Mouse (Mus musculus) ES-CJ7 (cell line): ENCODE data around the gene Fastk.

Experiments used
- DNase-seq: peaks from one replicate; pipeline ENCODE4 v3.0.0; 2011; ENCODE audit warnings: low read depth, low spot score

The Fastk gene

GRCm38 (mm10) chr5:24444746-24445427 is at the start of gene Fastk:
TSS of gene Fastk (minus strand) at chr5:24445287.
- peak; percentile 89 for DNase-seq

GRCm38 (mm10) chr5:24492546-24493285 is 47.6 kb upstream of the Fastk start:
- DNase-seq = no peak

GRCm38 (mm10) chr5:24490413-24490920 is 45.4 kb upstream of the Fastk start:
- no peak for DNase-seq

GRCm38 (mm10) chr5:24486738-24487137 is 41.7 kb upstream of the Fastk start:
- DNase-seq = no peak

GRCm38 (mm10) chr5:24486097-24486496 is 41.0 kb upstream of the Fastk start:
- DNase-seq = peak; percentile 87

- peak; percentile 82 for DNase-seq
Measured at GRCm38 (mm10) chr5:24484963-24485362, 39.9 kb upstream of the Fastk start.

GRCm38 (mm10) chr5:24483326-24483725 is 38.2 kb upstream of the Fastk start:
- peak; percentile 91 for DNase-seq

GRCm38 (mm10) chr5:24482247-24483079 is 37.4 kb upstream of the Fastk start:
- peak; percentile 42 for DNase-seq

GRCm38 (mm10) chr5:24481647-24482046 is 36.6 kb upstream of the Fastk start:
- DNase-seq = peak; percentile 89

- no peak for DNase-seq
Measured at GRCm38 (mm10) chr5:24477909-24478308, 32.8 kb upstream of the Fastk start.

GRCm38 (mm10) chr5:24475476-24476241 is 30.6 kb upstream of the Fastk start:
- DNase-seq = no peak

- DNase-seq = no peak
Measured at GRCm38 (mm10) chr5:24474723-24475261, 29.7 kb upstream of the Fastk start.

- no peak for DNase-seq
Measured at GRCm38 (mm10) chr5:24474025-24474722, 29.1 kb upstream of the Fastk start.

- DNase-seq = peak; percentile 84
Measured at GRCm38 (mm10) chr5:24472884-24473619, 28.0 kb upstream of the Fastk start.

- peak; percentile 78 for DNase-seq
Measured at GRCm38 (mm10) chr5:24470600-24470999, 25.5 kb upstream of the Fastk start.

- DNase-seq = no peak
Measured at GRCm38 (mm10) chr5:24466762-24467161, 21.7 kb upstream of the Fastk start.

GRCm38 (mm10) chr5:24455613-24456012 is 10.5 kb upstream of the Fastk start:
- DNase-seq = no peak

- no peak for DNase-seq
Measured at GRCm38 (mm10) chr5:24455076-24455475, 10.0 kb upstream of the Fastk start.

GRCm38 (mm10) chr5:24453985-24454303 is 8.9 kb upstream of the Fastk start:
- DNase-seq = no peak
